Mouse (Mus musculus): ENCODE data around the gene Ttc28.

- no peak for TF ChIP-seq CTCF (IDR thresholded peaks at IDR 0.05; ENCODE audit: low read depth)
- no peak for TF ChIP-seq EP300 (optimal IDR thresholded peaks at IDR 0.05)
Measured at GRCm38 (mm10) chr5:111120298-111120697, 240.7 kb downstream of the Ttc28 start.

Measured in stomach, postnatal 0 days (tissue).